Mouse (Mus musculus) right cerebral cortex, postnatal 4 days (tissue): ENCODE data around the gene Cdc7.
"Not testable (repeated sequence)": the region's sequence is repeated elsewhere in the genome, so short reads cannot be mapped to it uniquely, and the experiment has no call there.

Experiments
- DNase-seq: peaks from one replicate; pipeline ENCODE4 v3.0.0-alpha.2; 2022

Gene Cdc7

DNA sequence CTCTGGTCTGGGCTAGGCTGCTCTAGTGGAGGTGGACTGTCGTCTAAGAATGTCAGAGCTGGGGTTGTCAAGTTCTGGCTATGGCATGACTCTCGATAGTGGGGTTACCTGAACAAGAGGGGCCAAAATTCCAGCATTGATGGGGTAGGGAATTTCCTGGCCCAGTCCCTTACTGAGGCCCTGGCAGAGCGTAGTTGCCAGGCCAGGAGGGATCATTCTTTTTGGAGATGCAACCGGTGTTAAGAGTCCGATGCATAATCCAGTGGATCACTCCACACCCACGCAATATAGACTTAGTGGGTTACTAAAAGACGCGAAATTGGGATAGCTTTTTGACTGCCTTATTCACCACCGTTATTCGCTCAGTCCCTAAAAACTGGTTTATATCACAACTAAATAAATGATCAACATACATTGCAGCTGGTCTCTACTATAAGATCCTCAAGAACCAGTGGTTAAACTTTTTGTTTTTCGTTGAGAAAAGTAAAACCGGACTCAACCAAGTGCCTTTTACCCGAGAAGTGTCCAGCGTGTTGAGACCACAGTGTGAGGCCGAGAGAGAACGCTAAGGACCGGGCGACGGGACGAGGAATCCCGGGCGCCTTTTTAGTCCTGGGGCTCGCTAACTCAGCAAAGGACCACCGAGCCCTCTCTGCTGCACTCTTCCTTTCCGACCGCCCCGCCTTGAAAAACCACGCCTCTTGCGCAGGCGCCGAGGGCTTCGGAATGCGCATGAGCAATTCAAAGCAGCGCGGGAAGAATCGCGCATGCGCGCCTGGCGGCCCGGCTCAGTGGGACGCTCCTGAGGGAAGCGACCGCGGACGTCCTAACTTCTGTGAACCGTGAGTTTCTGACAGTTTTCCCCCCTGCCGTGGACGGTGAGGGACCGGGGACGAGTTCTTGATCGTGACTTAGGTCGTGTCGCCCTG is at the start of gene Cdc7:
TSS of gene Cdc7 (plus strand) at position 739 of the 929 bp plus-strand sequence.
- DNase-seq = peak; percentile 95

DNA sequence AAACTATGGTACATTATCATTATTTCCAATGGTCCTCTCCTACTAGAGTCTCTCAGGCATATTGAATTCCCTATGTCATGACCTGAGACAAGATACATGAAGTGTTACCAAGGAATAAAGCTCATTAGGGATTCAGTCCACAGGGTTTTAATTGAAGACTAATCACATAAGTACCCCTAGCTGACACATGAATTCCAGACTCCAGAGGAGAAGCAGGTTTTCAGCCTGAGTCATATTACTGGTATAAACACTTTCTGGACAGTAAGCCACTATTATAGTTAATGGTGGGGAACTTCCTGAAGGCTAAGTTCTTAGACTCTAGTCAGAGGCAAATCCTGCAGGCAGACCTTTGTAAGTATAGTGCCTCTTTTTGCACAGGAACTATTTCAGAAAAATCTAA is 44.8 kb upstream of the Cdc7 start:
- DNase-seq = no peak

DNA sequence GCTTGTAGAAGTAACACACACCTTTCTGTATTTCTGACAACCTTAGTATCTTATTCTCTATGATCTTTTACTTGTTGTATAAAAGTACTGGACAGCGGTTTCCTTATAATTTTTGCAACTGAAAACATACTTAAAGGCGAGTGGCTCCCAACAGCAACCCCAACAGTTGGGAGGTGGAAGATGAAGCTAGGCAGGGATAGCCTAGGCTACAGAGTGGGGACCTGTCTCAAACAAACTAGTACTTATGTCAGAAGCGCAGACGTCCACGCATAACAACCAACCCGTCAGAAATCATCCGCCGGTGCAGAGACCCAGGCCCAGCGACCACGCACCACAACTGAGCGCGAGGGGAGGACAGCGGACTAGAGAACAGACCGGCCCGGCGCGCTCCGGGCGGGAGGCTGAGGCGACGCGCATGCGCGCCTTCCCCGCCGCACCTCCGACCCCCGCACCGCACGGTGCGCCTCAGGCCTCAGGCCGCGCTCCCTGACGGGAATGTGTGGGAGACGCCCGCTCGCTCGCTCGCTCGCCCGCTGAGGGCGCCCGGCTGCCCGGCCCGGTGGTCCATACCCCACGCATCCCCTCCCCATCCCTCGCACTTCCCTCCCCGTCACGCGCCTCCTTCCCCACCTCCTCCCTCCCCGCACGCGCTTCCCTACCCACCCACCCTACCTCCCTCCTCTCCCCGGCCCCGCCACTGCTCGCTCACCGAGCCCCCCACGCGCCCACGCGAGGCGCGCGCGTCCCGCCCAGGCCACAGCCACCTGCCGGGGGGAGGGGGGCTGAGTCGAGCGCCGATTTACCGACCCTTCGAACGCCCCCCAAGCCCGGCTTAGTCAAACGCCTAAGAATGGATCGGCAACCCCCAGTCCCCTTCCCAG is 38.4 kb upstream of the Cdc7 start, which contains the start of gene Hfm1:
TSS of gene Hfm1 (minus strand) at position 834 of the 881 bp plus-strand sequence.
- peak; percentile 74 for DNase-seq

DNA sequence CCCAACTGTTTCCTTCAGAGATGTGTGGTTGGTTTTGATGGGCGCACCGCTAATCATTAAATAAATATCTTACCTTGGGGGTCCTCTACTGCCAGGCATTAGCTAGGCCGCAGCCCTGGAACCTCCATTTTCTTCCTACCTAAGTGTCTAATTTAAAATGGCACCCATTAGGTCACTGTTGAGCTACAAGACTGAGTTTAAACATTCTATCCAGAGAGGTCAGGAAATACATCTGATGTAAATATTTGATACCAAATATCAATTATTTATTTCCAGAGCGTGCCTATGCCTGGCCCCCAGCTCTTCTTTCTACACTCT is 37.8 kb upstream of the Cdc7 start:
- no peak for DNase-seq

DNA sequence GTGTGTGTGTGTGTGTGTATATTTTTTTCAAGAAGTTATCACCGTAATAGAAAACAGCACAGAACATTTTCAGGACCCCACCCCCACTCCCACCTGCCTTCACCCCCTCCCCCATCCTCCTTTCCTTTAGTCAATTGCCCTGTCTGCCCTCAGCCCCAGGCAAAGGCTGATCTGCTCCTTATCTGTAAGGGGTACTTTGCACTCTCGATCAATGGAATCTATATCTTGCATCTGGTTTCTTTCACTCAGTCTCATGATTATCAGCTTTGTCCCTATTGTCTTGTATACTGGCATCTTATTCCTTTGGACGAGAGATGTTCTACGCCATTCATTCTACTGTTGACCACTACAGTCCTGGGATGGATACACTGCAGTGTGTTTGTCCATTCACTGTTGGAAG is 36.1 kb upstream of the Cdc7 start:
- DNase-seq = no peak

DNA sequence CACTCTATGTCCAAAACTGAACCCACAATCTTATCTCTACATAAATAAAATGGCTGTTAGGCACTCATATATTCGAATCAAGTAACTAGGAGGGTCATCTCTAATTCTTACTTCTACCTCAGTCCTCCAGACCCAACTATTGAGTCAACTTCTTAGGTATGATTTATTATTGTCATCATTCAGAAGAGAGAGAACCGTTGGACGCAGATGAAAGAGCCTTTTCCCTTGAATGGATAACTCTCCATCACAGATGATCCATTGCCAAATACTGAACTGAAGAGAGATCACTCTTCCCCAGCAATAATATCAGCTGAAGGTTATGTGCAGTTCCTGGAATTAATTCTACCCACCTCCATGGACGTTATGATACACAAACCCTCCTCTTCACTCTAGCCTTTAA is 17.8 kb upstream of the Cdc7 start:
- DNase-seq = no peak

DNA sequence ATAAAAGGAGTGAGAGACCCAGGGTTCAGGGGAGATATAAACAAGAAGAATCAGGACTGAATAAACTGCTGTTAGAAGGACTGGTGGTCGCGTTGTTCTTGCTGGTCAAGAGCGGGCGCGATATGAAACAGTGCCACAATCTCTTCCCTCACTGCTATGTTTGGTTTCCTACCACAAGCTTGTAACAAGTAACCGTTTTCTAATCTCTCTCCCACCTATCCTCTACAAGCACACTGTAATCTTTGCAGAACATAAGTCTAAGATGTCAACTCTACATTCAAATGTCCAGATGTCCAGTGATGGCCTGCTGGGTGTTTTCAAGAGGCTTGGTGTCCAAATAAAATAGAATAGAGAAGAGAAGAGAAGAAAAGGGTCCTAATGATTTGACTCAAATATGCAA is 15.4 kb upstream of the Cdc7 start:
- DNase-seq = no peak

DNA sequence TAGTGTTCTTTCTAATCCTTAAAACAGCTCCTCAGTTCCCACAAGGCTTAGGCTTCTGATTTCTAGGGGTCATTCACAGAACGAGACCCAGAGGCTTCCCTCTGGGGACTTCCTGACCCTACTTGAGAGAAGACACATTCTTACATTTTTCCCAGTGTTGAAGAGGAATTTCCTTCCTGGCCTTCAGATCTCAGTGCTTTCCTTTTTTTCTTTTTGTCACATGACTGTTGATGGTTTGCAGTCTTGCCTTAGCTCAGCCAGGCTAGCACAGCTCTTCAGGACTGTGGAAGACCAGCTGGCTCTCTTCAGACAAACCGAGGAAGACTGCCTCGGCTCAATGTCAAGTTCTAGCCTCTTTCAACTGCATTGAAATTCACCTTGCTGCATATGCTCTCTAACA is 7.7 kb upstream of the Cdc7 start:
- no peak for DNase-seq

DNA sequence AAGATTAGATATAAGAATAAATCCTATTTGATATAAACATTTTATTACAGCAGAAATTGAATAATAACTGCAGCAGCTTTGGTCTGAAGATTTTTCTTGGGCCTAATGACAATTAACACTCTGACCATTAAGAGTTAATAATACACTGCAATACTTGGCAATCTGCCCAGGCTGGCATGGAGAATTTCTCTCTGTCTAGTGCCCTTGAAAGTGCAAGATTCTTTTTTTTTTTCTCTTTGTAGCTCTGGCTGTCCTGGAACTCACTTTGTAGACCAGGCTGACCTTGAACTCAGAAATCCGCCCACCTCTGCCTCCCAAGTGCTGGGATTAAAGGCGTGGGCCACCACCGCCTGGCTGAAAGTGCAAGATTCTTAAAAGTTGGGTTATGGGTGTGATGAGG is 5.1 kb upstream of the Cdc7 start:
- no peak for DNase-seq

DNA sequence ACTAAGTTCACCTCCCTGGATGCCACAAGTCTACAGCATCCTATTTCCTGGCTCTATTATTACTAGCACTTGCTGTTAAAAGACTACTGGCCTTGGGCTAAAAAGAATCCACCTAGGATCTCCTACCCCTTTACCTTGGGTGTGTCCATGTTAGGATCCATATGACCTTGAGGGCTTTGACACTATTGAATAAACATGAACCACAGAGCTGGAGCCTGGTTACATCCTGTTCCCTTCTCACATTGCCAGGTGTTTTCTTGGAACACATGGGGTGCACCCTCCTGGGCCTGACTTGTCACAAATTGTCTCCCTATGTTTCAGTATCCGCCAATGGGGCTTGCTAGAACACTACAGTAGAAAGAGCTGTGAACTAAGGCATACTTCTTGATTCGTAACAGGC is 3.7 kb upstream of the Cdc7 start:
- DNase-seq = no peak

DNA sequence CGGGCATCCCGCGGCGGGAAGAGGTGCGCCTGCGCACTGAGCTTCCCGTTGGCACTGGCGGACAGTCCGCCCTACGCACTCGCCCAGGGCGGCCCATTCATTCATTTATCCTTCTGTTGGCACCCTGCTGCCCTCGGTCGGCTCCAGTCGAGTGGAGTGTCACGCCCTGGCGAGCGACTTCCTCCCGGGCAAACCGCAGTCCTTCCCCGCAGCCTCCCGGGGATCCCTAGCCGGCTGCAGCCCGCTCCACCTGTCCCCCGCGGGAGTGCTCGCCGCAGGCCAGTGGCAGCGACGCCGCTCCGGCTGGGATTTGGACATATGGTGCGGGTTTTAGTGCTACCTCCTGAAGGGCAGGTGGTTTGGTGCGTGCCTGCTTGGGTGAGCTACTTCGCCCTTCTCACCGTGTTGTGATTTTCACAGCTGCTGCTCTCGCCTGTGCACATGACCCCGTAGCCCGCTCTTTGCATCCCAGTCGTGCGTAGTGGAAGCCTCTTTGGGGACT is 442 bp downstream of the Cdc7 start:
- no peak for DNase-seq

DNA sequence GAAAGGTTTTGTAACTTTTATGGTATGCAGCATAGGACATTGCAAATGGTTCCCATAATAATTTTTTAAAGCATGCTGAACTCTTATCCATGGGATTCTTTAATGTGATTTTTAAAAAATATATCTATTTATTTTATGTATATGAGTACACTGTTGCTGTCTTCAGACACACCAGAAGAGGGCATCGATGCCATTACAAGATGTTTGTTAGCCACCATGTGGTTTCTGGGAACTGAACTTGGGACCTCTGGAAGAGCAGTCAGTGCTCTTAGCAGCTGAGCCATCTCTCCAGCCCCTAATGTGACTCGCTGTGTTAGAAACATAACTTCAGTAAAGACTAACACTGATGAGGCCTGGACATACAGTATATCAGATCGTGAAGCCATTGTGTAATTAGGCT is 2.3 kb downstream of the Cdc7 start:
- DNase-seq = no peak

DNA sequence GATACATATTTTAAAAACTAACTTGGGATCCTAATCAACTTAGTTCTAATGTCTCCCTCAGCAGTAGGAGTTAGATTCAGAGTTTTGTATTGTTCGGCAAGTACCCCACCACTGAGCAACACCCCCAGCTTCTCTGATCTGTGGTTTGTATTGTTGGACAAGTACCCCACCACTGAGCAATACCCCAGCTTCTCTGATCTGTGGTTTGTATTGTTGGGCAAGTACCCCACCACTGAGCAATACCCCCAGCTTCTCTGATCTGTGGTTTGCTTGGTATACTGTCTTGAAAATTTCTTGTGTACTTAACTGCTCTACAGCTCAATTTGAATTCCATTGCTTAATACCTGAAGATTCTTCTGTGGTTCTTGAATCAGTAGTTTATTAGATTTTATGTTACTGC is 3.5 kb downstream of the Cdc7 start:
- no peak for DNase-seq

DNA sequence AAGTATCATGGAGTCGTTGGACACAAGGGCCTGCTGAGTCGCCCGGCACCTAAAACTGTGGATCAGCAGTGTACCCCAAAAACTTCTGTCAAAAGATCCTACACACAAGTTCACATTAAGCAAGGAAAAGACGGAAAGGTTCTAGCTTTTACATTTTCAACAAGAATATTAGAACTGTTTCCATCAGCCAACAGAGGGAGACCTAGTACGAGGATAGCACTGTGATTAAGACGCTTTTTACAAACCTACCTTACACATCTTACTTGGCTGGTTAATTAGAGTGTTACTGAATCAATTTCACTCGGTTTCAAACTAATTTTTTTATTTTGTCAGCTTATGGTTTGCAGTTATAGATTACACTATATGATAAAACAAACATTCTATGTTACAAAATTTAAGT is 9.8 kb downstream of the Cdc7 start:
- no peak for DNase-seq

DNA sequence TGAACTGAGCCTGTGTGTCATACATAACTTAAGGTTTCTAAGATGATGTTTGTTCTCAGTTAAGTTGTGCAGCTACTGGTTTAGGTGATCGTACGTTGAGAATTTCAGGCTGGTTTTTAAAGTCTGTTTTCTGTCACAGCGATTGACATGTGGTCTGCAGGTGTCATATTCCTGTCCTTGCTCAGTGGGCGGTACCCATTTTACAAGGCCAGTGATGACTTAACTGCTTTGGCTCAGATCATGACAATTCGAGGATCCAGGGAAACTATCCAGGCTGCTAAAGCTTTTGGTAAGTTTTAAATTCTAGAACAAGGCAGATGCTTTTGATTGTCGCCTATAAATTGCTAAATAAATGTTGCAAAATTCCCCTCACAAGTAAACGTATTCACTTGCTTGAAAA is 15.0 kb downstream of the Cdc7 start:
- DNase-seq = no peak

DNA sequence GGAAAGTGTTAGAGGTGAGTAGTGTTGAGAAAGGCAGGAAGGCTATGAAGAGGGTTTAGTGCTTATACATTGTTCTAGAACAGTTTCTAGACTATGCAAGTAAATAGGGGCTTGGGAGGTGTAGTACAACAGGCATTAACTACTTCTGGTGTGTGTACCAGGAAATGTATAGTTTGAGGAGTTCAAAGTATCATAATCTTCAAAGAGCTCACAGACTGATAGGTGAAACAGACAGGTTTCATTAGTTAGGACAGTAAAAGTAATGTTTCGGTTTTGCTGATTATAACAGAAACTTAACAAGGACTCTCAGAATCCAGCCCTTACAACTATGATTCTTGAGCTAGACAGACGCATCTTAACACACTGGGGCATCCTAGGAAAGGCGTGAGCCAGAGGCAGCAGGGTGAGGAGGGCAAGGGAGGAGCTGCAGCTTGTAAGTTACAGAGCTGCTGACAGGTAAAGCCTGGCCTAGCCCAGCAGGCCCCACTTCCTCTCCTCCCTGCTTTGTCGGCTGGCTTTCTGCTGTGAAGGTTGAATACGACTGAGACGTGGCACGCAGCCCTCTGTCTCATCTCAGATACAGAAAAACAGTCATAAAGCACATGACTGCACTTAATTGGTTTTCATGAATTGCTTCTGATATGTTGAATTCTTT is 18.3 kb downstream of the Cdc7 start:
- DNase-seq = no peak

DNA sequence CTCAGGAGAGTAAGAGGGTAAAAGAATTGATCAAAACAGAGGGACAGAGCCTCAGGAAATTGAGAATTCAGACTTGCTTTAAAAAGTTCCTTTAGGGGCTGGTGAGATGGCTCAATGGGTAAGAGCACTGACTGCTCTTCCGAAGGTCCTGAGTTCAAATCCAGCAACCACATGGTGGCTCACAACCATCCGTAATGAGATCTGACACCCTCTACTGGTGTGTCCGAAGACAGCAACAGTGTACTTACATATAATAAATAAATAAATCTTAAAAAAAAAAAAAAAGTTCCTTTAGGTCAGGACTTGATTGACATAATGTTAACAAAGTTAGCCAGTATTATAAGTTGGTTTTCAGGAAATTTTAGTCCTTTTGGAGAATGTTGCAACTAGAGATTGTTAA is 20.8 kb downstream of the Cdc7 start:
- DNase-seq = not testable (repeated sequence)

DNA sequence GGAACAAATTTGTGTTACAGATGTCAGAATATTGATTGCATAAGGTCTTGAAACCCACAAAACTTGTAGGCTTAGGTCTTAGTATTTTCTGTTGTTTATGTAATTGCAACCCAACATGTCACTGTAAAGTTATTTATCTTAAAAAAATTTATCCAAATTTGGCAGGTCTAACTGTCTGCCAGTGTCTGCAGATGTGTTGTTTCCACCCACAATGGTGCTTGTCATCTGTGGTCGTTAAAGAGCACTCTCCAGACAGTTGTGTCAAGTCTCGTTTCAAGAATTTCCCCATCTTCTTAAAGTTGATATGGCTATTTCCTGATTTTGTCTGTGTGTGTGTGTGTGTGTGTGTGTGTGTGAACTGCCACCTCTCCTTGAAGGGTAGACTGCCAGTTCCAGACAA is 21.5 kb downstream of the Cdc7 start:
- DNase-seq = no peak

DNA sequence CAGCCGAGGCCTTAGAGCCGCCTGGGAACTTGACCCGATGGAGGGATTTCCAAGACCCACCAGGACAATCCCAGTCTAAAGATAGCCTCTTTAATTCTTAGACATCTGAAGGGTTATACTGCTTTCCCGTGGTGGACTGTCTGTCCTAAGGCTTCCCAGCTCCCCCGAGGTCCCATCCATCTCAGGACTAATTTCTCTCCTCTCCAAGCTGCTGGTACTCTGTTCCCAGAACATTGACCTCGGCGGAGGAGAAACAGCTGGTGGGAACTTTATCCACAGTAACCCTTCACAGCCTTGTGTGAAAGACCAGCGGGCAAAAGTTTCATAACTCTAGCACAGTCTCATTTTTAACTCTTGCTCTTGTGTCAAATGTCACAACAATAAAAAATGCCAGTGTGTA is 25.1 kb downstream of the Cdc7 start:
- DNase-seq = no peak

DNA sequence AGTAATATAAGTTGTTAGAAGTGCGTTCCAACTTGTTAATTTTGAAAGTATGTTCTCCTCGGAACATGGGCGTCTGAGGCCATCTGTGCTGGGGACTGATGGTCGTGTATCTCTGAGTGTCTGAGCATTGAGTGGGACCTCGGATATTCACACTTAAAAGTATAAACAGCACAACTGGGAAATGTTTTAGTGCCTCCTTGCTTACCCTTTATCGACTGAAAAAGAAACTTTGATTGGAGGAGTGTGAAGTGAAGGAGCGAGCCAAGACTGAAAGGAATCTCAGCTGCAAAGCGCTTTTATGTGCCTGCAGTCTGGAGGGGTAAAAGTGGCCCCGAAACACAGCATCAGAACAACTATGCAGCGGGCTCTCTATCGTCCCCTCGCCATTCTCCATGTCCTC is 25.7 kb downstream of the Cdc7 start:
- DNase-seq = no peak

DNA sequence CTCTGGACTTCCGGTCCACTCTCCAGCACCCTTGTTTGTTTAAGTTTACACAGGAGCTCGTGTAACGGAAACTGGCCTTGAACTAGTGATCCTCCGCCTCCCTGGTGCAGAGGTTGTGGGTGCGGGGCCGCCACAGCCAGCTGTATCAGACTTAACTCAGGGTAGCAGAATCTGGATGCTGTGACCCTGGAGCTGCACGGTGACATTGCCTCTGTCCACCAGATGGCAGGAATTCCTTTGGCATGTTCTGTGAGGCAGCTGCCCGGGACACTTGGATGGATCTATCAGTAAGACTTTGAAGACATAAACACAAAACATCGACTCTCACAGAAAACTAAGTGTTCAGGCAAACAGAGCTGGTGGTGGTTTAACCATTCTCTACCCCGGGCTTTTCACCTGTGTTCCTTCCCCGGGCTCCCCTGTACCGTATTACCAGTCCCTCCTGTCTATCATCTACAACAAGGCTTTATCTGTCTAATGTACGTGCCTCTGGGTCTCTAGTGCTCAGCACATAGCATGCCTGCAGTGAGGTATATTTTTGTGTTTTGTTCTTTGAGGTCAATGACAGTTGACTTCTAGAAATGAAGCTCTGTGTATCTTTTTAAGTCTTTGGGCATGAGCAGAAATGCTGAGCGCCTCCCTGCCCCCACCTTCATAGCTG is 26.6 kb downstream of the Cdc7 start:
- peak; percentile 31 for DNase-seq

DNA sequence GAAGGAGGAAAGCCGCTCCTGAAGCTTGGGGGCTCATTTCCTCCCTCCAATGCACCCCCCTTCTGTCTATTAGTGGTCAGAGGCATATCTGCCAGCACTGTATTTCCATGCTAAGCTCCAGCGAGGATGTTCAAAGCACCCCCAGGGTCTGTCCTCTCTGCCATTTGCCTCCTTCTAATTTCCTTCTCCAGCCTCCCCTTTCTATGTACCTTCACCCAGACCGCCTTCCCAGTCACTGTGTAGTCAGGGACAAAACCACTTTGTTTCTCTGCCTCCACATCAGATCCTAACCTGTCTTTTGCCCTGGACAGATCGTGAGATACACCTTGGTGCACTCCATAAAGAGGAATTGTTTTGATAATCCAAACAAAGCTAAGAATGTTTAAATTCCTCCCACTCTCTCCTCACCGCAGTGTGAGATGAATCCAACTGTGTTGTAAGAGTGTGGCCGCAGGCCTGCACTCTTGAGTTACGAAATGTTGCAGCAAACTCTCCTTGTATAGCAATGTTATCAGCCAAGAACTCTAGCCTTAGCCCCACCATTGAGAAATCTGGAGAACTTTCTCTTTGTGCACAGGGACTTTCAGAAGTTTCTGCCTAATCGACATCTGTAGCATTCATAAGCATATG is 27.3 kb downstream of the Cdc7 start:
- no peak for DNase-seq
